Mouse (Mus musculus) G1E (cell line): ENCODE data around the gene Rhpn2. TPM values are rescaled to one million over a fixed set of nuclear protein-coding genes. Genes with fewer than 3 reads are reported as not detected.

ENCODE experiments used
- ATAC-seq: 2 replicates; pipeline ENCODE4 v1.8.0; 2016; ENCODE audit warnings: mild to moderate bottlenecking; ENCODE audit not compliant: insufficient number of reproducible peaks, poor library complexity, low FRiP score, severe bottlenecking; ENCODE audit errors: extremely low read depth
- DNase-seq: peaks from one replicate; pipeline ENCODE4 v3.0.0; 2012; ENCODE audit warnings: low spot score
- H3K27me3 ChIP-seq: 2 replicates; pipeline ENCODE4 v1.6.1; 2012; ENCODE audit warnings: mild to moderate bottlenecking, low read length, inconsistent platforms; ENCODE audit not compliant: insufficient read depth
- H3K36me3 ChIP-seq: replicated peaks from 2 replicates; pipeline ENCODE3; 2012; ENCODE audit warnings: mild to moderate bottlenecking, inconsistent platforms
- H3K4me1 ChIP-seq: 2 replicates; pipeline ENCODE4 v1.6.1; 2012; ENCODE audit warnings: low read depth, low read length, inconsistent platforms, mixed read lengths; ENCODE audit not compliant: insufficient read depth
- H3K4me3 ChIP-seq: 2 replicates; pipeline ENCODE4 v1.5.1; 2012; ENCODE audit warnings: low read depth, mild to moderate bottlenecking, inconsistent platforms, low read length, moderate library complexity, mixed read lengths
- H3K9me3 ChIP-seq: replicated peaks from 2 replicates; pipeline ENCODE4 v1.6.1; 2012; ENCODE audit warnings: inconsistent platforms
- CTCF ChIP-seq: IDR thresholded peaks from 2 replicates; pipeline ENCODE4 v1.5.1; 2012; ENCODE audit warnings: low read depth, low read length, inconsistent platforms, mixed read lengths
- GATA1 ChIP-seq: IDR thresholded peaks from 2 replicates; pipeline ENCODE4 v1.6.1; 2012; ENCODE audit warnings: borderline replicate concordance, low read length, inconsistent platforms, mixed read lengths
- GATA2 ChIP-seq: IDR thresholded peaks from 2 replicates; pipeline ENCODE4 v1.6.1; 2012; ENCODE audit warnings: low read depth, low read length, inconsistent platforms, borderline replicate concordance
- POLR2AphosphoS5 ChIP-seq: IDR thresholded peaks from 2 replicates; pipeline ENCODE4 v1.6.1; 2012; ENCODE audit warnings: low read depth, low read length, inconsistent platforms; ENCODE audit not compliant: insufficient replicate concordance
- TAL1 ChIP-seq: conservative IDR thresholded peaks from 2 replicates; pipeline ENCODE4 v1.6.1; 2012; ENCODE audit warnings: low read depth, low read length, inconsistent platforms, mixed read lengths
- polyA plus RNA-seq: library from polyadenylated mRNA; stranded (reverse); fragments of >175 nt; gene quantifications from 2 replicates; pipeline ENCODE4 v1.2.3, GENCODE M21; 2012
- total RNA-seq, 2 experiments: library from RNA; stranded (forward) in 1 of 2; stranded (reverse) in 1 of 2; fragments of 200-1000 nt in 1 of 2; fragments of >200 nt in 1 of 2; fragmentation: Nextera tagmentation in 1 of 2; gene quantifications; 2 replicates each; pipeline ENCODE4 v1.2.3; 2014 to 2017

Gene Rhpn2
- 0.38 TPM in 1 of 2 replicates, not detected in the other for total RNA-seq (2014; fragmentation: Nextera tagmentation)
- 0.41 and 0.66 TPM in 2 replicates for total RNA-seq (2017)
- polyA plus RNA-seq = 0.04 and 0.05 TPM in 2 replicates

DNA sequence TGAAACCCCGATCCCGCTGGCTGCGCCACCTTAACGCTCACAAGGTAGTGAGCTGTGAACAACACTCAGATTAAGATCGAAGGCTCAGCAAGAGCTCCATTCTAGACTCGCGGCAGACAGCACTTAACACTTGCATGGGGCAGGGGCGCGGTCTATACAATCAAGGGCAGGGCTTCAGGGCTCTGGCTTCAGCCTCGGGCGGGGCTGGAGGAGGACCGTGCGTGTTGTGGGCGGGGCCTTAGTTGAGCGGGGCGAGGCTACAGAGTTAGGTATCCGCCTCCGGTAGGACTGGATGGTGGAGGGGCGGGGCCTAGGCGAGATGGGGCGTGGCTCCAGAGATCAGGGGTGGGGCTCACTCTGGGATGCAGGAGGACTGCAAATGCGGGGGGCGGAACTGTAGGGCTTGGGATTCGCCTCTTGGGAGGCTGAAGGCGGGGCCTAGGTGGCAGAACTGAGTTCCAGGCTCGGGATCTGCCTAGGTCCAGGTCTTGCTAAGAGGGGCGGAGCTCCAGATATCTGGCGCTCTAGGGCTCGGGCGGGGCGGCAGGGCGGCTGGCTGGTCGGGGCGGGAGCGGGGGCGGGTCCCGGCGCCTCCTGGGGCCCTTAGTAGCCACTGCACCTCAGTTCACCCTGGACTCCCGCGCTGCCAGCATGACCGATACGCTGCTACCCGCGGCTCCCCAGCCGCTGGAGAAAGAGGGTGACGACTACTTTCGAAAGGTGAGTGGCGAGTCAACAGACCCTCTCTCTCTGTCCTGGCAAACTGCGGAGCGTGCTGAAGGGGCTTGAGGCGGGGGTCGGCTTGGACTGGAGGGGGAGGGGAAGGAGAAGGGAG is at the start of gene Rhpn2:
Rhpn2 (plus strand) TSS at position 479 of the 835 bp plus-strand sequence.
- no peak for TF ChIP-seq GATA2
- no peak for TF ChIP-seq CTCF
- no peak for TF ChIP-seq GATA1
- no peak for TF ChIP-seq TAL1
- no peak for TF ChIP-seq POLR2AphosphoS5
- Histone ChIP-seq H3K27me3 (peaks cover 57% of the 10 kb centered on the region), H3K4me1 (peaks cover 23% of the 10 kb centered on the region), H3K36me3 (no peaks in the 10 kb centered on the region), H3K9me3 (no peaks in the 10 kb centered on the region), H3K4me3 (peak within 1 kb of the TSS; percentile 74)
- ATAC-seq (peak; percentile 93), DNase-seq (peak; percentile 94)

DNA sequence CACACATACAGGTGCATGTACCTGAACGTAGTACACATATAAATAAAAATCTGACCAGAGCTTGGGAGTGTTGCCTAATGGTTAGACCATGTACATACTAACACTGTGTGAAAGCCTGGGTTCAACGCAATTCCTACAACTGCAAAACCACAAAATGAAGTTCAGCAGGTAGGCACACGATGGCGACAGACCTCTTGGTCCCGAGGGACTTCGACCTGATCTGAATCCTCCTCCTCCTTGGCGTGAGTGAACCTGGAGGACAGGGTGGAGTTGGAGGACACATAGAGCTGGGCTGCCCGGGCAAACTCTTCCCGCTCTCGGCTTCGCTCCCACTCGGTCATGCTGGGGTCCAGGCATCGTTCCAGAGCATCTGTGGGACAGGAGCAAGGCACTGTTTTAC is 40.5 kb upstream of the Rhpn2 start:
- H3K4me1 ChIP-seq = no peaks in the 10 kb centered on the region
- no peak for DNase-seq
- ATAC-seq = no peak
- H3K36me3 ChIP-seq = peaks cover 92% of the 10 kb centered on the region
- H3K4me3 ChIP-seq = no peak overlapping the region
- H3K9me3 ChIP-seq = no peaks in the 10 kb centered on the region
- TF ChIP-seq CTCF (no peak), GATA1 (no peak), POLR2AphosphoS5 (no peak), GATA2 (no peak), TAL1 (no peak)
- no peaks in the 10 kb centered on the region for H3K27me3 ChIP-seq

DNA sequence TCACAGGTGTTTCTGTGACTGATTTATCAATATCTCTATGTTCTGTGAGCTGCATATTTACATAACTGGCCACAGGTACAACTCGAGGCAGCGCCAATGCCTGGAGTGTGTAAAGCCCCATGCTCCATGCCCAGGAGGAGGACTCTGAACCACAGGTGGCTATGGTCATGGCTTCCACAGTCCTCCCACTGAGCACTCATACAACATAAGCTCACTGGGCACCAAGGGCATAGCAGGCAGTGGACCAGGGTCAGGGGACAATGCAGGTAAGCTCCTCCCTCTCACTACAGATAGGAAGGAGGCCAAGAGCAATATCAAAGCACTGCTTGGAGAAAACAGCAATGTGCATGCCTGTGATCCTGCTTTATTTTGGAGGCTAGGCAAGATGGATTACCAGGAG is 38.3 kb upstream of the Rhpn2 start:
- DNase-seq (no peak), ATAC-seq (no peak)
- H3K27me3 ChIP-seq = no peaks in the 10 kb centered on the region
- peaks cover 87% of the 10 kb centered on the region for H3K36me3 ChIP-seq
- H3K4me1 ChIP-seq = no peaks in the 10 kb centered on the region
- no peak overlapping the region for H3K4me3 ChIP-seq
- no peaks in the 10 kb centered on the region for H3K9me3 ChIP-seq
- TF ChIP-seq TAL1 (no peak), CTCF (no peak), POLR2AphosphoS5 (no peak), GATA1 (no peak), GATA2 (no peak)

GRCm38 (mm10) chr7:35297886-35298285 is 36.1 kb upstream of the Rhpn2 start:
- H3K27me3 ChIP-seq = no peaks in the 10 kb centered on the region
- peaks cover 86% of the 10 kb centered on the region for H3K36me3 ChIP-seq
- ATAC-seq (no peak), DNase-seq (no peak)
- H3K9me3 ChIP-seq = no peaks in the 10 kb centered on the region
- no peak for TF ChIP-seq GATA2
- TF ChIP-seq CTCF = no peak
- no peak for TF ChIP-seq GATA1
- TF ChIP-seq TAL1 = no peak
- H3K4me3 ChIP-seq = no peak overlapping the region
- no peaks in the 10 kb centered on the region for H3K4me1 ChIP-seq

- Histone ChIP-seq H3K4me3 (no peak overlapping the region), H3K9me3 (no peaks in the 10 kb centered on the region), H3K4me1 (no peaks in the 10 kb centered on the region), H3K36me3 (peaks cover 79% of the 10 kb centered on the region), H3K27me3 (no peaks in the 10 kb centered on the region)
- TF ChIP-seq GATA2 (no peak), GATA1 (no peak), POLR2AphosphoS5 (no peak), CTCF (no peak), TAL1 (no peak)
- DNase-seq (no peak), ATAC-seq (no peak)
Observed at GRCm38 (mm10) chr7:35299656-35300055, 34.3 kb upstream of the Rhpn2 start.

DNA sequence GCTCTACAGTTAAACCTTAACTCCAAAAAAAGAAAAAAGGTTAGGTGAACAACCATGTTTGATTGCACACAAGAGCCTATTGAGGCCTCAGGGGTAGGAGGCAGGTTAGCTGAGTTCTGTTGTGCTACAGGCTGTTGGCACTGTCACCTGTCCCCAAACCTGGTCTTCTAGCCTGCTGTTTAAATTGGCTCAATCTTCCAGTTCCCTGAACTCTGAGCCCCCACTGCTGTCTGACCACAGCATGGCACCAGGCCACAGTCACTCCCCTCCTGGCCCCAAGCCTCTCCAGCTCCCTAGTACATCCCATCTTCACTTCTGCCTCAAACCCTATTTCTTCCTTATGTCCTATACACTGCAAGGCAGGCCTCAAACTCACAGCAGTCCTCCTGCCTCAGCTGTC is 33.2 kb upstream of the Rhpn2 start:
- Histone ChIP-seq H3K9me3 (no peaks in the 10 kb centered on the region), H3K27me3 (no peaks in the 10 kb centered on the region), H3K4me1 (no peaks in the 10 kb centered on the region), H3K4me3 (no peak overlapping the region), H3K36me3 (peaks cover 77% of the 10 kb centered on the region)
- TF ChIP-seq CTCF = no peak
- TF ChIP-seq GATA1 = no peak
- TF ChIP-seq GATA2 = no peak
- no peak for TF ChIP-seq POLR2AphosphoS5
- no peak for TF ChIP-seq TAL1
- no peak for DNase-seq
- ATAC-seq = no peak

GRCm38 (mm10) chr7:35311214-35311613 is 22.8 kb upstream of the Rhpn2 start:
- no peak for TF ChIP-seq POLR2AphosphoS5
- H3K36me3 ChIP-seq = peaks cover 65% of the 10 kb centered on the region

More at GRCm38 (mm10) chr7:35311214-35311613, 22.8 kb upstream of the Rhpn2 start:
- no peak for DNase-seq
- ATAC-seq = no peak
- H3K9me3 ChIP-seq = no peaks in the 10 kb centered on the region
- H3K4me3 ChIP-seq = no peak overlapping the region
- no peaks in the 10 kb centered on the region for H3K27me3 ChIP-seq
- H3K4me1 ChIP-seq = peaks cover 6% of the 10 kb centered on the region; the same call in 1 of the 2 replicates
